28 mouse cellular contexts compared by ENCODE assay signal in genomic region chr10:60189534-60190186, GRCm38 (mm10). TPM values are rescaled to one million over a fixed set of nuclear protein-coding genes. Genes with fewer than 3 reads are reported as not detected.
DNase-seq lines count a peak whose midpoint lies in the region; ATAC-seq and TF ChIP-seq lines count a peak whose summit lies in the region.
"Had no signal": no experiment of that assay in that cellular context is flagged by ENCODE, and none has a peak within 500 bp of the region (broad histone marks: within the 10 kb centered on the region; RNA-seq: fewer than 3 reads in every experiment).

No protein-coding gene starts in this region.

- TF ChIP-seq EP300 in CH12.LX (IDR thresholded peaks at IDR 0.05; ENCODE audit: low read length): no peak
- TF ChIP-seq EP300 in MEL (IDR thresholded peaks at IDR 0.05; ENCODE audit: low read depth in 1 of 2, low read length in 2 of 2): no peak

- in situ Hi-C loops in CH12.LX (cut with MboI; ENCODE audit: low pct_ligation_motif_present, low pct_unique_long_range_greater_than_20kb, low sequenced_read_pairs): no loop called here

- no peaks in the 10 kb centered on the region for H3K9me3 ChIP-seq in midbrain, embryonic 11.5 days (ENCODE audit: control insufficient read depth, low read length)
- no peaks in the 10 kb centered on the region for H3K9me3 ChIP-seq in midbrain, embryonic 16.5 days (replicated peaks; ENCODE audit: control insufficient read depth, low read length, poor library complexity, severe bottlenecking)
- H3K9me3 ChIP-seq in CH12.LX (replicated peaks; ENCODE audit: low read length): peaks cover 16% of the 10 kb centered on the region
- H3K9me3 ChIP-seq in MEL (replicated peaks; ENCODE audit: insufficient read depth, low read length): no peaks in the 10 kb centered on the region
- H3K9me3 ChIP-seq: embryonic facial prominence, embryonic 10.5 days; embryonic facial prominence, embryonic 13.5 days; forebrain, embryonic 12.5 days; G1E; heart, embryonic 10.5 days; hindbrain, embryonic 13.5 days had no signal

- H3K27me3 ChIP-seq in midbrain, embryonic 11.5 days (ENCODE audit: control insufficient read depth, insufficient read depth, low read length): no peaks in the 10 kb centered on the region
- no peaks in the 10 kb centered on the region for H3K27me3 ChIP-seq in midbrain, embryonic 16.5 days (ENCODE audit: control insufficient read depth, insufficient read depth, low read depth, low read length)
- H3K27me3 ChIP-seq in CH12.LX (replicated peaks): no peaks in the 10 kb centered on the region
- no peaks in the 10 kb centered on the region; a peak in 1 of 4 replicates for H3K27me3 ChIP-seq in MEL (ENCODE audit: control insufficient read depth in 1 of 2, insufficient read depth in 2 of 2, low read length in 2 of 2)
- H3K27me3 ChIP-seq: embryonic facial prominence, embryonic 13.5 days; forebrain, embryonic 12.5 days had no signal

- H3K79me2 ChIP-seq in CH12.LX (replicated peaks; ENCODE audit: control insufficient read depth, extremely low read depth, insufficient read depth, poor library complexity, severe bottlenecking) (no peaks in the 10 kb centered on the region), MEL (ENCODE audit: control insufficient read depth, insufficient read depth, low read length, poor library complexity) (no peaks in the 10 kb centered on the region; the same call in 1 of the 2 replicates)

- TF ChIP-seq POLR2A in CH12.LX (IDR thresholded peaks at IDR 0.05; ENCODE audit: low read depth, low read length) (no peak), MEL (IDR thresholded peaks at IDR 0.05; ENCODE audit: control insufficient read depth in 1 of 2, insufficient read depth in 1 of 2, low read depth in 1 of 2, low read length in 2 of 2, poor library complexity in 1 of 2) (no peak)

- TF ChIP-seq RAD21 in CH12.LX (IDR thresholded peaks at IDR 0.05; ENCODE audit: low read depth, low read length) (no peak), MEL (IDR thresholded peaks at IDR 0.05; ENCODE audit: low read depth, low read length) (no peak)

- DNase-seq in midbrain, embryonic 11.5 days (ENCODE audit: low spot score, missing footprints): peak; percentile 51
- DNase-seq in CH12.LX (ENCODE audit: extremely low read depth) (peak; percentile 51), MEL (ENCODE audit: low read depth, low spot score) (no peak)
- DNase-seq in cerebellum, adult 11 months: no peak
- no peak for DNase-seq in left cerebral cortex, postnatal 4 days
- DNase-seq: adrenal gland, adult 2 months; adrenal gland, postnatal 14 days; cerebellum, adult 11-12 months; cerebellum, adult 8-10 months; cerebellum, postnatal 10 days; cerebellum, postnatal 36 days; embryo, embryonic 11 days; gastrocnemius, postnatal 10 days; gastrocnemius, postnatal 36 days; heart, adult 2 months had no signal

- no peak for ATAC-seq in midbrain, embryonic 11.5 days (ENCODE audit: low FRiP score)
- no peak for ATAC-seq in midbrain, embryonic 16.5 days
- ATAC-seq: forebrain, embryonic 16.5 days; hindbrain, embryonic 16.5 days; inflammation-experienced regulatory T-cells, adult 6 months; intestine, embryonic 16.5 days had no signal

- H3K36me3 ChIP-seq in midbrain, embryonic 11.5 days (ENCODE audit: control insufficient read depth, insufficient read depth, low read length): peaks cover 5% of the 10 kb centered on the region
- no peaks in the 10 kb centered on the region for H3K36me3 ChIP-seq in midbrain, embryonic 16.5 days (ENCODE audit: control insufficient read depth, insufficient read depth, low read length)
- H3K36me3 ChIP-seq in CH12.LX (replicated peaks in 1 of 2; ENCODE audit: control insufficient read depth in 1 of 2, insufficient read depth in 1 of 2, low read length in 1 of 2) (peaks cover 24 to 56% of the 10 kb centered on the region in 2 experiments), MEL (ENCODE audit: control insufficient read depth in 1 of 2, insufficient read depth in 2 of 2, low read length in 2 of 2) (no peaks in the 10 kb centered on the region)
- H3K36me3 ChIP-seq: G1E; heart, embryonic 10.5 days had no signal

- dilution Hi-C loops in CH12.LX (cut with MboI; ENCODE audit: extremely low pct_ligation_motif_present, extremely low pct_unique_long_range_greater_than_20kb, low sequenced_read_pairs): no loop called here

- H3K27ac ChIP-seq in midbrain, embryonic 11.5 days (ENCODE audit: low read depth, low read length): no peak overlapping the region
- H3K27ac ChIP-seq in midbrain, embryonic 16.5 days (ENCODE audit: low read length): no peak overlapping the region
- H3K27ac ChIP-seq in CH12.LX (ENCODE audit: insufficient read depth, low read depth) (no peak overlapping the region), MEL (ENCODE audit: control insufficient read depth, low read depth, low read length) (no peak overlapping the region)
- H3K27ac ChIP-seq: embryonic facial prominence, embryonic 10.5 days; embryonic facial prominence, embryonic 13.5 days; heart, adult 2 months; heart, embryonic 10.5 days; hindbrain, embryonic 13.5 days had no signal

- no peak overlapping the region for H3K4me2 ChIP-seq in midbrain, embryonic 11.5 days
- no peak overlapping the region for H3K4me2 ChIP-seq in midbrain, embryonic 16.5 days (ENCODE audit: low read length)
- H3K4me2 ChIP-seq in CH12.LX (ENCODE audit: insufficient read depth, low read depth, poor library complexity, severe bottlenecking): no peak overlapping the region
- H3K4me2 ChIP-seq: embryonic facial prominence, embryonic 13.5 days; forebrain, embryonic 12.5 days; hindbrain, embryonic 13.5 days had no signal

- intact Hi-C loops in left cerebral cortex, postnatal 4 days (cut with DNase I): no loop called here

- 91% methylated on average over 6 of the region's 6 CpGs for WGBS in midbrain, embryonic 11.5 days
- 77% methylated on average over 6 of the region's 6 CpGs for WGBS in midbrain, embryonic 16.5 days

- peaks cover 12% of the 10 kb centered on the region for H3K4me1 ChIP-seq in midbrain, embryonic 11.5 days (ENCODE audit: control insufficient read depth, insufficient read depth, low read length)
- H3K4me1 ChIP-seq in midbrain, embryonic 16.5 days (ENCODE audit: control insufficient read depth, insufficient read depth, low read length): peaks cover 19% of the 10 kb centered on the region; the same call in 1 of the 2 replicates
- H3K4me1 ChIP-seq in CH12.LX (ENCODE audit: control insufficient read depth in 1 of 2, insufficient read depth in 2 of 2): peaks cover 15 to 58% of the 10 kb centered on the region in 2 experiments
- peaks cover 7 to 15% of the 10 kb centered on the region in 2 experiments; a peak in 3 of 4 replicates for H3K4me1 ChIP-seq in MEL (ENCODE audit: control insufficient read depth in 1 of 2, insufficient read depth in 2 of 2, low read length in 2 of 2)

- H3K9ac ChIP-seq in midbrain, embryonic 11.5 days (ENCODE audit: low read length): no peak overlapping the region
- no peak overlapping the region for H3K9ac ChIP-seq in midbrain, embryonic 16.5 days (ENCODE audit: low read depth, low read length)
- H3K9ac ChIP-seq in CH12.LX (ENCODE audit: insufficient read depth, low read depth) (no peak overlapping the region), MEL (ENCODE audit: control insufficient read depth, low read depth, low read length, poor library complexity, severe bottlenecking) (no peak overlapping the region)
- H3K9ac ChIP-seq: embryonic facial prominence, embryonic 13.5 days; forebrain, embryonic 12.5 days; hindbrain, embryonic 13.5 days had no signal

- H3K4me3 ChIP-seq in midbrain, embryonic 11.5 days (ENCODE audit: low read depth, low read length): no peak overlapping the region
- H3K4me3 ChIP-seq in midbrain, embryonic 16.5 days (ENCODE audit: low read depth, low read length): no peak overlapping the region
- H3K4me3 ChIP-seq in CH12.LX (replicated peaks in 1 of 3; ENCODE audit: low read depth in 2 of 3, low read length in 2 of 3, poor library complexity in 1 of 3) (no peak overlapping the region), MEL (ENCODE audit: control insufficient read depth in 1 of 2, insufficient read depth in 1 of 2, low read depth in 2 of 2, low read length in 2 of 2) (no peak overlapping the region)
- H3K4me3 ChIP-seq: embryonic facial prominence, embryonic 10.5 days; embryonic facial prominence, embryonic 13.5 days; erythroblast, embryonic 14.5 days; forebrain, embryonic 12.5 days; heart, adult 2 months; heart, embryonic 10.5 days; hindbrain, embryonic 13.5 days had no signal

- no peak for TF ChIP-seq CTCF in CH12.LX (conservative IDR thresholded peaks at IDR 0.05 in 1 of 2, IDR thresholded peaks at IDR 0.05 in 1 of 2; ENCODE audit: low read depth in 2 of 2, low read length in 2 of 2)
- TF ChIP-seq CTCF in MEL (IDR thresholded peaks at IDR 0.05 in 2 of 3, conservative IDR thresholded peaks at IDR 0.05 in 1 of 3; ENCODE audit: control insufficient read depth in 1 of 3, insufficient read depth in 1 of 3, low read depth in 2 of 3, low read length in 3 of 3, poor library complexity in 1 of 3, severe bottlenecking in 1 of 3): no peak

TF ChIP-seq in CH12.LX, 34 proteins besides CTCF, POLR2A, EP300 and RAD21:
- TF ChIP-seq ETS1 (conservative IDR thresholded peaks at IDR 0.05; ENCODE audit: low read depth, low read length): 0 out of 2 replicates have a peak, but pooled peaks have one; percentile 13
- TF ChIP-seq IRF4 (IDR thresholded peaks at IDR 0.05; ENCODE audit: low read depth, low read length): no peak
- TF ChIP-seq ZNF384 (IDR thresholded peaks at IDR 0.05; ENCODE audit: low read depth, low read length): peak; percentile 94

TF ChIP-seq in MEL, 35 proteins besides CTCF, POLR2A, EP300 and RAD21:
- TF ChIP-seq TCF12 (IDR thresholded peaks at IDR 0.05; ENCODE audit: low read depth, low read length): no peak
- TF ChIP-seq ZNF384 (IDR thresholded peaks at IDR 0.05; ENCODE audit: low read depth, low read length): peak; percentile 45; the same call in 1 of the 2 replicates
- TF ChIP-seq ELF1 (IDR thresholded peaks at IDR 0.05; ENCODE audit: low read depth, low read length): no peak

RNA-seq across cellular contexts. Expression of gene Chst3, which starts 29.4 kb away (rescaled TPM):
- polyA plus RNA-seq in midbrain, embryonic 11.5 days (2014; fragmentation: Nextera tagmentation; extraction: Ambion mirVana): 0.97 and 1.2 TPM in 2 replicates
- 0.97 and 1.0 TPM in 2 replicates for polyA plus RNA-seq in midbrain, embryonic 16.5 days (2015; fragmentation: Nextera tagmentation; extraction: Ambion mirVana)
- 4.4 and 5.2 TPM in 2 replicates for total RNA-seq in CH12.LX (2012; rRNA removed)
- 7.4 and 7.5 TPM in 2 replicates for total RNA-seq in CH12.LX (2014; rRNA removed)
- 11.0 and 12.2 TPM in 2 replicates for polyA plus RNA-seq in CH12.LX (2012; ENCODE audit: insufficient read length, low read depth)
- total RNA-seq in MEL (2012; rRNA removed): not detected in 2 replicates
- under 1 TPM in 1 of 2 experiments, not detected in 1; 0.08 TPM for polyA plus RNA-seq in MEL (2012; ENCODE audit: insufficient read depth in 1 of 2, insufficient read length in 2 of 2, low read depth in 1 of 2, low replicate concordance in 2 of 2, missing spikeins in 1 of 2)
- total RNA-seq in left cerebral cortex, postnatal 4 days (2021): 1 to 10 TPM; 2.6 to 2.8 TPM
- total RNA-seq: granulocyte monocyte progenitor cell, adult 5-6 weeks had no signal
- polyA plus RNA-seq: erythroblast, embryonic 14.5 days; G1E had no signal

Comparison
In these comparisons a context has a peak if more than half of its experiments do, and no peak if none do; other contexts are left out.
1. DNase-seq: peak in midbrain, embryonic 11.5 days (single experiment) and CH12.LX (single experiment); none in MEL (single experiment), cerebellum, adult 11 months (single experiment) and left cerebral cortex, postnatal 4 days (single experiment).